Mouse (Mus musculus): ENCODE results near the gene Ctnna3. TPM values are rescaled to one million over a fixed set of nuclear protein-coding genes. Genes with fewer than 3 reads are reported as not detected.

Ctnna3 gene
- polyA plus RNA-seq, 1 experiment from 2014 or later, result 0.16 TPM

DNA sequence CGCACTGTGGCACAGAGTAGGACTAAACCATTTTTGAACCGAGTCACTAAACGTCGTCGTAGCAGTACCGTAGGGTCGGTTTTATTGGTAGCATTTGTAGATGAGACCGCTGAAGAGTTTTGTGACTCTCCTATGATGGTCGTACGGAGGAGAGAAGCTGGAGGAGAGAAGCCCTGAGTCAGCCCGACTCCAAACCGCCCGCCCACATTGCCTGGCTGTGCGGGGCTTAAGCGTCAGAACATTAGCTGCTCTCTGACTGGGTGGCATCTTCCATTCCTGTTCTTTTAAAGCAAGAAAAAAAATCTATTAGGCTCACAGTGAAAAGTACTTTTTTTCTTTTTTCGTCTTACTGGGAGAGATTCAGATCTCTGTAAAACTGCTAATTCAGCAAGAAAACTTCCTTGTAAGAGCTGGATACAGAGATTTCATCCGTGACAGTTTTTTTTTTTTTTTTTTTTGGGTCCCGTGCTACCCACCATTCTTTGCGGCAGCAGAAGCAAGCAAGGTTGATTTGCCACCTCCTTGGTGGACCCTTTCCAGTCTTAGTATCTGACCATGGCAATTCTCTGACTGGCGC lies 154.0 kb downstream of the Ctnna3 start:
- H3K9me3 ChIP-seq, result no peaks in the 10 kb centered on the region
- no peaks in the 10 kb centered on the region for H3K36me3 ChIP-seq (replicated peaks)
- 73% methylated on average over 20 of the region's 20 CpGs for WGBS
- H3K4me1 ChIP-seq, result no peaks in the 10 kb centered on the region
- no peaks in the 10 kb centered on the region for H3K27me3 ChIP-seq (ENCODE audit: poor library complexity, severe bottlenecking)
- no peak for DNase-seq (ENCODE audit: extremely low spot score, low spot score)
- no peak overlapping the region for H3K4me3 ChIP-seq
- H3K27ac ChIP-seq, result no peak overlapping the region

DNA sequence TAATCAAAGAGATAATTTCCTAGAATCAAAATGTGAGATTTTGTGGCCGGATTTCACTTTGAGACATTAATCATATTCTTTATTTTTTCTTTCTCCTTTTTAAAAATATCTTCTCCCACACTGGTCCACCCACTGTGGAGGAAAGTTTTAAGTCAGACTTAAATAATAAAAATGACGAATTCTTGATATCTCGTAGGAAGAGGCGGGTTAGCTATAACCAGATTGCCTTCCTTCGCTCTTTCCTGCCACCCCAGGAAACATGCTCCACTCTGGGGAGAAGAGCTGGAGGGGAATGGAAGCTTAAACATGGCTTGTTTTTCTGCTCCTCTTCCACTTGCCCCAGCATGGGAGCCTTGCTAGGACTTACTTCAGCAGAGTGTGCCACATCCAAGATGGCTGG lies 169.5 kb downstream of the Ctnna3 start:
- WGBS, result 92% methylated on average over 5 of the region's 5 CpGs
- Histone ChIP-seq H3K36me3 (replicated peaks) (no peaks in the 10 kb centered on the region), H3K27ac (no peak overlapping the region), H3K4me3 (no peak overlapping the region), H3K27me3 (ENCODE audit: poor library complexity, severe bottlenecking) (no peaks in the 10 kb centered on the region), H3K9me3 (peaks cover 4% of the 10 kb centered on the region; the same call in 1 of the 2 replicates), H3K4me1 (no peaks in the 10 kb centered on the region)
- DNase-seq (ENCODE audit: extremely low spot score, low spot score), result no peak

DNA sequence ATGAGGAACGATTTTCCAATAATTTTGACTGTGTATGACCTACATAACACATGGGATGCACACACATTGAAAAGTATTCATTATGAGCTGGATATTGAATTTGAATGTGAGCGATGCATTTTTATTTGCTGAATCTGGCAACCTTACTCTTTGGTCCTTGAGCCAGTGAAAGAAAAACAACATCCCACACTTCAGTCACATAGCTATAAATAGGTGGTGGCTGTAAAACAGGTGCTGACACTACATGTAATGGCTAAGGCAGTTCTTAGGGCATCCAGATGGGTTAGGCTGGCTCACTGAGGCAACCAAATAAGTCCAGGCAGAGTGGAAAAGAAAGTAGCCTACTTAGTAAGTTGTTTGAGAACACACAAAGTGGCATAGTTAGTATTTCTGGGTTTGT lies 171.3 kb downstream of the Ctnna3 start:
- 87% methylated on average over 2 of the region's 2 CpGs for WGBS
- peaks cover 9% of the 10 kb centered on the region; the same call in 1 of the 2 replicates for H3K9me3 ChIP-seq

DNA sequence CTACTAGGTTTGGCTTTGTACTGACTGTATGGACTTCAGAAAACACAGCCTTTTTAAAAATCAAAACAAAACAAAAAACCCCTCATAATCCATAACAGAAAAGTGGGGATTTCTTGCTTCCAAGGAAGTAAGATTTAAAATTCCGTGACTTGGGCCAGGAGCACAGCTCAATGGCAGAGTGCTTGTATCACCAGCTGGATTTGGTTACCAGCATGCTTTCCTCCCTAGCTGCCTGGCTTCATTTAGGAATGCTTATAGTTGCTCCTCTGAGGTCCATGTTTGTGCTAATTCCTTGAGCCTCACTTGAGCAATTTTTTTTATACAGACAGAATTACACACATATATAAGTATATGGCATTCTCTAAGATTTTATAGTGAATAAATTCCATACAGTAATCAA lies 198.6 kb downstream of the Ctnna3 start:
- no peaks in the 10 kb centered on the region for H3K4me1 ChIP-seq
- H3K4me3 ChIP-seq, result no peak overlapping the region
- 69% methylated on average over 1 of the region's 1 CpGs for whole genome bisulfite sequencing
- no peaks in the 10 kb centered on the region for H3K9me3 ChIP-seq
- H3K36me3 ChIP-seq (replicated peaks), result no peaks in the 10 kb centered on the region
- no peak for DNase-seq (ENCODE audit: extremely low spot score, low spot score)
- H3K27me3 ChIP-seq (ENCODE audit: poor library complexity, severe bottlenecking), result no peaks in the 10 kb centered on the region
- H3K27ac ChIP-seq, result no peak overlapping the region

More for the DNA sequence above, 171.3 kb downstream of the Ctnna3 start:
- DNase-seq (ENCODE audit: extremely low spot score, low spot score), result no peak
- Histone ChIP-seq H3K4me3 (no peak overlapping the region), H3K27me3 (ENCODE audit: poor library complexity, severe bottlenecking) (no peaks in the 10 kb centered on the region), H3K27ac (no peak overlapping the region), H3K36me3 (replicated peaks) (no peaks in the 10 kb centered on the region), H3K4me1 (no peaks in the 10 kb centered on the region)

DNA sequence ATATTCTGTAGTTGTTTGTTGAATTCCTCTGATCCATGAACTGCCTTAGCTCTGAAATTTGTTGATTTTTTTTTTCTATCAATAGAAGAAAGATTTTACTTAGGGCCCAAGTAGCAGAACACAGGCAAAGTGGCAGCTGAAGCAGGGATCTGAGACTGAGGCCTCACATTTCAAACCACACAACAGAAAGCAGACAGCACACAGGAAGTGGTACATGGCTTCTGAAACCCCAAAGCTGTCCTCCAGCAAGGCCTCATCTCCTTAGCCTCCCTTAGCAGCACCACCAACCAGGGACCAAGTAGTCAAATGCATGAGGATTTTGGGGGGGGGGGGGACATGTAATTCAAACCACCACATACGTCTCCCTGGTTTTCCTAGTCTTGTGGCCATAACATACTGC lies 204.0 kb downstream of the Ctnna3 start:
- H3K27ac ChIP-seq, result no peak overlapping the region
- H3K4me3 ChIP-seq, result no peak overlapping the region
- no peak for DNase-seq (ENCODE audit: extremely low spot score, low spot score)
- H3K36me3 ChIP-seq (replicated peaks), result no peaks in the 10 kb centered on the region
- H3K9me3 ChIP-seq, result no peaks in the 10 kb centered on the region
- H3K4me1 ChIP-seq, result no peaks in the 10 kb centered on the region
- 95% methylated on average over 1 of the region's 1 CpGs for WGBS
- no peaks in the 10 kb centered on the region for H3K27me3 ChIP-seq (ENCODE audit: poor library complexity, severe bottlenecking)

DNA sequence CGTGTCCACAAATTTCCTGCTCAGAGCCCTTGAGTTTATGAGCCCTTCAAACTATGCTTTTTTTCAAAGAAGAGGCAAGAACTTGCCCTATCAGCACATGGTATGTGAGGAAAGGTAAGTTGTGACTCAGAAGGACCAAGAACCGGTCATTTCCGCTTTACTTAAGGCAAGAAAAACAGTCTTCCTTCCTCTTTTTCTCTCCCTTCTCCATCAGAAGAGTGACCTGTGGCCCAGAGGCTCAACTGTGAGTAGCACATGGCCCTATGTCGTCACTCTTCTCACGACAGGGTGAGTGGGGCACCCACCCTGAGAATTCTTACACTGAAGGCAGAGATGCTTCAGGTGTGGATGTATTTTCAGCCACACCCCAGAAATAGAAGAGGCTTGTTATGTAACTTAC lies 208.1 kb downstream of the Ctnna3 start:
- H3K4me3 ChIP-seq, result no peak overlapping the region
- no peak overlapping the region for H3K27ac ChIP-seq
- no peaks in the 10 kb centered on the region for H3K4me1 ChIP-seq
- 87% methylated on average over 5 of the region's 5 CpGs for WGBS
- no peaks in the 10 kb centered on the region for H3K36me3 ChIP-seq (replicated peaks)
- no peaks in the 10 kb centered on the region for H3K9me3 ChIP-seq
- no peaks in the 10 kb centered on the region for H3K27me3 ChIP-seq (ENCODE audit: poor library complexity, severe bottlenecking)
- DNase-seq (ENCODE audit: extremely low spot score, low spot score), result no peak

DNA sequence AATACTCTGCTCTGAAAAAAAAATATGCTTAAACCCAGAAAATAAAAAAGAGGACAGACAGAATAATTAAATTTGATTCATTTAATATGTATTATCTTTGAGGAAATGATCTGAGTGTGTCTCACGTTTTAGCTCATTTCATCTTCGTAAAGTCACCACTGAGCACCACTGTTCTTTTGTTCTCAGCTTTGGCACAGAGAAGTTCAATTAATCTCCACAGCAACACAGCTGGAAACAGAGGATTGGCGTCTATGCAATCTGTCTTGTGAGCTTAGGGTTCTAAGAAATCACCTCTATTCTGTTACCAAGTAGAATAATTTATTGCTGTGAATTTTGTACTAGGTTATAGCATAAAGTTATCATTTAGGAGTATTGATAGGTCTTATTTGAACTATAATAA lies 217.4 kb downstream of the Ctnna3 start:
- Histone ChIP-seq H3K4me1 (0 out of 2 replicates have a peak, but pooled peaks cover 4% of the 10 kb centered on the region), H3K27ac (no peak overlapping the region), H3K9me3 (no peaks in the 10 kb centered on the region), H3K36me3 (replicated peaks) (no peaks in the 10 kb centered on the region), H3K27me3 (ENCODE audit: poor library complexity, severe bottlenecking) (no peaks in the 10 kb centered on the region), H3K4me3 (no peak overlapping the region)
- DNase-seq (ENCODE audit: extremely low spot score, low spot score), result no peak
- 25% methylated on average over 3 of the region's 3 CpGs for WGBS

DNA sequence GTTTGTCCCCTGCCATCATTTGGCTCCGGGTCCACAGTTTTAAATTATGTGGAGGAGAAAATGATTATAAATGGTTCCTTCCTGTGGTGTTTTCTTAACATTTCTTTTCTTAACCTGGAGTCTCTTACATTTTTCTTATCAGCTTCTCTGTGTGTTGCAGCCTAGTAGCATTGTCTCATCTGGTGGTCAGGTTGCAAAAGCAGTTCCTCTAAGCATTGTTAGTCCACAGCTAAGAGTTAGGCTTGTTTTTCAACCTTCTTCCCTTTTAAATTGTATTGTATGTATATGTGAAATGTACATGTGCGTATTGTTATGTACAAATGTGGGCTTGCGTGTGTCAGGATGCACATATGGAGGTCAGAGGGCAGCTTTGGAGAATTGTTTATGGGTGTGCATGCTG lies 220.4 kb downstream of the Ctnna3 start:
- peaks cover 11% of the 10 kb centered on the region; the same call in 1 of the 2 replicates for H3K4me1 ChIP-seq
- 92% methylated on average over 3 of the region's 3 CpGs for WGBS
- no peak for DNase-seq (ENCODE audit: extremely low spot score, low spot score)

DNA sequence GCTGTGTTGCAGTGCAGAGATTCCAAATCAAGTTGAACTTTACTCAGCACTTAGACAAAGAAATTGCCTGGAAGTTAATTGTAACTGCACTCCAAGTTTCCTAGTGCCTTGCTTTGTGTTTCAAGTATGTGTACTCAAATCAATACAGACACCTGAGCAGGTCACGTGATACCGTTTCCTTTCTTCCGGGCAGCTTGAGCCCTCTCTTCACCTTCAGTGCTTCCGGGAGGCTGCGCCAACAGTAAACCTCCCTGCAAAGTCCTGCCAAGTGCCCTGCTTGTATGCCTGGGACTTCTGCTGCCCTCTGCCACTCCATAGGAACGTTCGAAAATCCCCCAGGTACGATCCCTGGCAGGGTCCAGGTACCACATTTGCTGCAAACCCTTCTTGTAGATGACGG lies 223.0 kb downstream of the Ctnna3 start:
- Histone ChIP-seq H3K27ac (no peak overlapping the region), H3K9me3 (no peaks in the 10 kb centered on the region), H3K36me3 (replicated peaks) (no peaks in the 10 kb centered on the region), H3K27me3 (ENCODE audit: poor library complexity, severe bottlenecking) (no peaks in the 10 kb centered on the region), H3K4me3 (no peak overlapping the region), H3K4me1 (peaks cover 7% of the 10 kb centered on the region; the same call in 1 of the 2 replicates)
- DNase-seq (ENCODE audit: extremely low spot score, low spot score), result no peak
- WGBS, result 88% methylated on average over 9 of the region's 9 CpGs

More for the DNA sequence above, 220.4 kb downstream of the Ctnna3 start:
- Histone ChIP-seq H3K36me3 (replicated peaks) (no peaks in the 10 kb centered on the region), H3K27ac (no peak overlapping the region), H3K27me3 (ENCODE audit: poor library complexity, severe bottlenecking) (no peaks in the 10 kb centered on the region), H3K4me3 (no peak overlapping the region), H3K9me3 (no peaks in the 10 kb centered on the region)

DNA sequence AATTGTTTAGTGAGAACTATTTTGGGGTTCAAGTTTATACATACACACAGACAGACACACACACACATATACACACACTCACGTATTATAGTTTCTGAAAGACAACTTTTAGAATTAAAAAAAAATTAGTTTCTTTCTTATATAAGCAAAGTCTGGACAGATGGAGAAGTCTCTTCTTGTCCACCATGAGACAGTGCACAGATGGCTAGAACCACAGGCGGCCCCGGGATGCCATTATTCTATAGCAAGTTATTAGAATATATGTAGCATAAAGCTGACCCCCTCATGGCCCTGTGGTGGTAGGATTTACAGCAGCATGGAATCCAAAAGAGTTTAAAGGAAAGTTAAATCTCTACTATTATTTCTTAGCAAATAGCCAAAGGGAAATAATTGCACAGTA lies 223.7 kb downstream of the Ctnna3 start:
- Histone ChIP-seq H3K9me3 (no peaks in the 10 kb centered on the region), H3K4me3 (no peak overlapping the region), H3K27ac (no peak overlapping the region), H3K36me3 (replicated peaks) (no peaks in the 10 kb centered on the region), H3K27me3 (ENCODE audit: poor library complexity, severe bottlenecking) (no peaks in the 10 kb centered on the region), H3K4me1 (peaks cover 7% of the 10 kb centered on the region; the same call in 1 of the 2 replicates)
- WGBS, result 91% methylated on average over 3 of the region's 3 CpGs
- no peak for DNase-seq (ENCODE audit: extremely low spot score, low spot score)

DNA sequence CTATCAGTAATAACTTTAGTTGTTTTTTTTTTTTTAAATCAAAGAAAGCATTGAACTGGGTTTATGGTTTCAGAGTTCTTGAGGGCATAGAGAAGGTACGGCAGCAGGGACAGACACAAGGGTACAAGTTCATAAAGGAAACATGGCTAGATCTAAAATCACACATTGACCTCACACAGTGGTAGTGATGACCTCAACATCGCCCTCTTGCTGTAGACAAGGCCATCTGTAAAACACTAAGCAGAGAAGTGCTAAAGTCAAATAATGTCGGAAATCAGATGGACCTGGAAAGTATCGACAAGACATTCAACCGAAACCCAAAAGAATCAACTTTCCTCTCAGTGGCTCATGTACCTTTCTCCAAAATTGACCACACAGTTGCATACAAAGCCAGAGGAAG lies 224.7 kb downstream of the Ctnna3 start:
- H3K27me3 ChIP-seq (ENCODE audit: poor library complexity, severe bottlenecking), result no peaks in the 10 kb centered on the region
- no peaks in the 10 kb centered on the region for H3K36me3 ChIP-seq (replicated peaks)
- no peak for DNase-seq (ENCODE audit: extremely low spot score, low spot score)
- peaks cover 7% of the 10 kb centered on the region; the same call in 1 of the 2 replicates for H3K4me1 ChIP-seq
- no peak overlapping the region for H3K27ac ChIP-seq
- 88% methylated on average over 5 of the region's 5 CpGs for WGBS
- no peaks in the 10 kb centered on the region for H3K9me3 ChIP-seq
- no peak overlapping the region for H3K4me3 ChIP-seq

DNA sequence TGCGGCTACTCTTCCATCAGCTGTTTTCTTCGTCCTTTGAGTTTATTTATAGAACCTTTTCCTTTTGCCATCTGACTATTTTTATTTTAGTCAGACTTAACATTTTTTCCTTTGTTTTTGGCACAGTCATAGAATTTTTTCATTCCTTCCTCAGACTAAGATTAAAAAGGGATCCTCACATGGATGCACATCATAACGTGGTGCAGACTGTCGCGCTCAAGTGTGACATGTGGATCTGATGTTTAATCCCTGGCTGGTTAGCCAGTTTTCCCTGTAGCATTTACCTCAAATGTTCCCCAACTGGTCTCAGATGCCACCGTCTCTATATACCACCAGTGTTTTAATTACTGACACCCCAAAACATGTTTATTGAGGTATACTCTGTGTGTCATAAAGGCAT lies 246.4 kb downstream of the Ctnna3 start:
- no peaks in the 10 kb centered on the region for H3K27me3 ChIP-seq (ENCODE audit: poor library complexity, severe bottlenecking)
- no peaks in the 10 kb centered on the region for H3K4me1 ChIP-seq
- no peak for DNase-seq (ENCODE audit: extremely low spot score, low spot score)
- H3K4me3 ChIP-seq, result no peak overlapping the region
- no peaks in the 10 kb centered on the region for H3K36me3 ChIP-seq (replicated peaks)
- WGBS, result 96% methylated on average over 6 of the region's 6 CpGs
- H3K9me3 ChIP-seq, result no peaks in the 10 kb centered on the region
- H3K27ac ChIP-seq, result no peak overlapping the region

DNA sequence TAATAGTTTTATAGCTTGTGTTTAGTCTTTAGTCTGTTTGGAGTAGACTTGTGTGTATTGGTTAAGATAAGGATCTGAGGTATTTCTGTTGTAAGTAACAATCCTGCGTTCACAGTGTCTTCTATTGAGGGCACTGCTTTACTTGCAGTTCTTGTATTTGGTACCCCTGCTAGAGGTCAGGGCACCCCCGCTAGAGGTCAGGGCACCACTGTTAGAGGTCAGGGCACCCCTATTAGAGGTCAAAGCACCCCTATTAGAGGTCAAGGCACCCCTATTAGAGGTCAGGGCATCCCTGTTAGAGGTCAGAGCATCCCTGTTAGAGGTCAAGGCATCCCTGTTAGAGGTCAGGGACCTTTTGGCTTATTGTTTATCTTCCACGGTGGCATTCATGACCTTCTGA lies 259.3 kb downstream of the Ctnna3 start:
- no peak overlapping the region for H3K27ac ChIP-seq
- 30% methylated on average over 3 of the region's 3 CpGs for WGBS
- H3K4me1 ChIP-seq, result no peaks in the 10 kb centered on the region
- no peaks in the 10 kb centered on the region for H3K27me3 ChIP-seq (ENCODE audit: poor library complexity, severe bottlenecking)
- H3K9me3 ChIP-seq, result no peaks in the 10 kb centered on the region
- no peaks in the 10 kb centered on the region for H3K36me3 ChIP-seq (replicated peaks)
- no peak for DNase-seq (ENCODE audit: extremely low spot score, low spot score)
- H3K4me3 ChIP-seq, result no peak overlapping the region

DNA sequence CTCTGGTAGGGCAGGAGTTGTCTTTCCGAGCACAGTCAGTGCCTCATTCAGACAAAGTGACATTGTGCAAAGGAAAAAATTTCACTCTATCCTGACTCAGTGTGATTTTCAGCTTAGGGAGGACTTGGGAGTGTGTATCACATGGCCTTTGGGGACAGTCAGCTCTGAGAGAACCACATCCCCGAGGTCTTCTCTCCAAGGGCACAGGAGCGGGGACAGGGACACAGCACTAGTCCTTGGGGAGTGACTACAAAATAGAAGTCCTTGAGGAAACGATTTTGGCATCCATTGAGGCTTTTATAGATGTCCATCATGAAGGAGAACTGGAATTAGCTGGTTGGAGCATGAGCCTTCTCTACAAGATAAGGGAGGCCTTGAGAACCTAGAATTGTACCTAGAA lies 259.8 kb downstream of the Ctnna3 start:
- no peak overlapping the region for H3K4me3 ChIP-seq
- no peak for DNase-seq (ENCODE audit: extremely low spot score, low spot score)
- H3K4me1 ChIP-seq, result no peaks in the 10 kb centered on the region
- 55% methylated on average over 4 of the region's 4 CpGs for WGBS
- H3K9me3 ChIP-seq, result no peaks in the 10 kb centered on the region
- H3K27me3 ChIP-seq (ENCODE audit: poor library complexity, severe bottlenecking), result no peaks in the 10 kb centered on the region
- no peaks in the 10 kb centered on the region for H3K36me3 ChIP-seq (replicated peaks)
- no peak overlapping the region for H3K27ac ChIP-seq
